Mouse (Mus musculus) embryonic fibroblast, embryonic 13.5 days (primary cell): ENCODE measurements around the gene Adgrg5. TPM values are rescaled to one million over a fixed set of nuclear protein-coding genes. Genes with fewer than 3 reads are reported as not detected.

Experiments
- H3K27ac ChIP-seq: 2 replicates; pipeline ENCODE4 v1.5.1; 2012; ENCODE audit warnings: low read length, control low read depth, inconsistent platforms; ENCODE audit not compliant: insufficient read depth
- H3K4me1 ChIP-seq: 2 replicates; pipeline ENCODE4 v1.6.1; 2011; ENCODE audit warnings: low read length; ENCODE audit not compliant: control insufficient read depth, insufficient read depth
- H3K4me3 ChIP-seq: 2 replicates; pipeline ENCODE4 v1.5.1; 2011; ENCODE audit warnings: mild to moderate bottlenecking, control low read depth, low read length; ENCODE audit not compliant: insufficient read depth
- CTCF ChIP-seq: IDR thresholded peaks from 2 replicates; pipeline ENCODE4 v1.5.1; 2011; ENCODE audit warnings: mild to moderate bottlenecking, control low read depth, low read length, moderate library complexity, borderline replicate concordance; ENCODE audit not compliant: insufficient read depth
- POLR2A ChIP-seq: IDR thresholded peaks from 2 replicates; pipeline ENCODE4 v1.6.1; 2011; ENCODE audit warnings: low read depth, mild to moderate bottlenecking, control low read depth, low read length, moderate library complexity
- polyA plus RNA-seq: library from polyadenylated mRNA; stranded (reverse); fragments of >200 nt; gene quantifications from 2 replicates; pipeline ENCODE4 v1.2.4, GENCODE M21; 2011; ENCODE audit warnings: low read depth; ENCODE audit not compliant: missing spikeins, insufficient read length

The Adgrg5 gene
- 0.49 and 0.63 TPM in 2 replicates for polyA plus RNA-seq

DNA sequence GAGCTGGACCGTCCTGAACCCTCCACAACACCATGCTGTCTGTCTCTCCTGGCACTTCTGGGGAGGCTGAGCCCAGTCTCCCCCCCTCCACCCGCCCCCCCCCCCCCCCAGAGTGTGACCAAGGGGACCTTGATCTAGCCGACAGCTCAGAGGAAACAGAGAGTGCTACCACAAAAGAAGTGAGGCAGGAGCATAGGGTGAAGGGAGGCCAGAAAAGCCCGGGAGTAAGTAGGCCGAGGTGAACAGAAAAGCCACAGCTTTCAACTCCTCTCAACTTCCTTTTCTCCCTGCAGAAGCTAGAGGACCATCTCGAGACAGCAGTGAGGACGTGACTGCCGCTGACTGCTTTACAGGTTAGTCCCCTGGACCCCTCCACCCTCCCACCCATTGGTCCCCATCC, at the start of gene Adgrg5:
Gene Adgrg5, plus strand, starts transcription at position 290 of the 400 bp plus-strand sequence.
- H3K4me3 ChIP-seq = no peak within 1 kb of the TSS
- H3K4me1 ChIP-seq = no peaks in the 10 kb centered on the region
- H3K27ac ChIP-seq = no peak within 1 kb of the TSS
- TF ChIP-seq POLR2A (no peak), CTCF (no peak)

DNA sequence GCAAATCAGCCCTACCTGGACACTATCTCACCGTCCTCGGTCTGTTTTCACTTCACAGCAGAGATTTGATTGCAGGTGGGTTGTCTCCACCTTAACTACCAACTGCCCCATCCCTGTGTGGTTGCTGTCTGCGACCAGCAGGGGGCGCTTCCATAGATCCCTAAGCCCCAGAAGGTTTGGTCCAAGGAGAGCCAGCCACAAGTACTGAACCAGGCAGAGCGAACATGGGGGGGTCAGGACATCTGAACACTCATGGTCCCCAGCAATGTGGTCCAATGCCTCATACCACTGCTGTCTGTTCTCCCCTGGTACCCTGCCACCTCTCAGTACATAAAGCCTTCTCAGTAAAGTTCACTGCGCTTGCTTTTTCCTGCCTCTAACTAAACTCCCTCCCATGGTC, 49.1 kb upstream of the Adgrg5 start:
- Histone ChIP-seq H3K4me3 (no peak overlapping the region), H3K27ac (no peak overlapping the region), H3K4me1 (peaks cover 5% of the 10 kb centered on the region; the same call in 1 of the 2 replicates)
- no peak for TF ChIP-seq POLR2A
- peak; percentile 61; the same call in 1 of the 2 replicates for TF ChIP-seq CTCF

DNA sequence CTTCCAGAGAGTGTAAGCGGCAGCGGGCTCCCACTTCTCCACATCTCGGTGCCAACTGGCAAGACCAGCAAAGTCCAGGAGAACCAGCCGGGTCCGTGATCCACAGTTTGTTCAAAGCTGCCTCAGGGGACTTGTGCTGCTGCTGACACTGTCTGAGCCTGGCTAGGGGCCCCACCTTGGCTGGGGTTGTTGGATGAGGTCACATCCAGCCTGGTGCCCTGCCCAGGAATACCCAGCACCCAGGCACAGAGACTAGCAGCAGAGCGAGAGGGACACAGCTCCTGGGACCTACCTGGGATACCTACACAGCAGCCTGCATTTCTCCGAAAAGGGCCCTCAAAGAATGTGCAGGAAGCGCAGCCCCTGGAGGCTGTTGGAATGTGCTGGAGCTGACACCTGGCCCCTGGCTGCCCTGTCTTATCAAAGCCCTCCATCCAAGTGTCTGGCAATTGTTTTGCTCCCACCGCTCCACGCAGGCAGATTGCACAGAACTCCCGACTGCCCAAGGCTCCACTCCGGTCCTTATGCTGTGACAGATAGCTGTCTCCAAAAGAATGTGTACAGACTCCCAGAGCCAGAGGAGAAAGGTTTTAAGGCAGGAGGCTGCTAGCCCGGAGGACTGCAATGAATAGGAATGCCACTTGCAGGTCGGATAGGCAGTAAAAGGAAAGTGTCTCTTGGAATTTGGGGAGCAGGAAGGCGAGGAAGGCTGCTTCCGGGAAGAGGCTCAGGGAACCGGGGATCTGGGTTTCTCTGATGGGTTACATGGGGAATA, 48.2 kb upstream of the Adgrg5 start:
- H3K27ac ChIP-seq = no peak overlapping the region
- TF ChIP-seq POLR2A = no peak
- TF ChIP-seq CTCF = no peak
- peaks cover 5% of the 10 kb centered on the region; the same call in 1 of the 2 replicates for H3K4me1 ChIP-seq

DNA sequence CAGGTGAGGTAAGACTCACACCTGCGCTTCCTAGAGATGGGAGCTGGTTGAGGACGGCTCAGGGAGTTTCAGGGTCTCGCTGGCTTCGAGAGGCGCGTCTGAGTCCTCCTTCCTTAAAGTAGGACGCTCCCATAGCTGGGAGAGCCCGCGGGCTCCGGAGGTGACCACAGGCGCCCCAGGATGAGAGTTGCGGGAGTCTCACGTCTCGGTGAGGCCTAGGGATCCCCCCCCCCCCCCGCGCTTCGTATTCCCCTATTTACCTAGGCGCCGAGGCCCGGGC, 47.7 kb upstream of the Adgrg5 start:
- peaks cover 5% of the 10 kb centered on the region; the same call in 1 of the 2 replicates for H3K4me1 ChIP-seq
- peak overlapping the region; percentile 72 for H3K4me3 ChIP-seq
- H3K27ac ChIP-seq = no peak overlapping the region
- TF ChIP-seq POLR2A (no peak), CTCF (no peak)

More for the DNA sequence above, 48.2 kb upstream of the Adgrg5 start:
- peak overlapping the region; percentile 72 for H3K4me3 ChIP-seq

GRCm38 (mm10) chr8:94876197-94876730, 47.2 kb upstream of the Adgrg5 start, which contains the start of gene Dok4:
Gene Dok4, minus strand, starts transcription at chr8:94876330.
- Histone ChIP-seq H3K27ac (no peak within 1 kb of the TSS), H3K4me1 (peaks cover 5% of the 10 kb centered on the region; the same call in 1 of the 2 replicates), H3K4me3 (peak within 1 kb of the TSS; percentile 72)
- TF ChIP-seq CTCF = no peak
- TF ChIP-seq POLR2A = peak; percentile 63

DNA sequence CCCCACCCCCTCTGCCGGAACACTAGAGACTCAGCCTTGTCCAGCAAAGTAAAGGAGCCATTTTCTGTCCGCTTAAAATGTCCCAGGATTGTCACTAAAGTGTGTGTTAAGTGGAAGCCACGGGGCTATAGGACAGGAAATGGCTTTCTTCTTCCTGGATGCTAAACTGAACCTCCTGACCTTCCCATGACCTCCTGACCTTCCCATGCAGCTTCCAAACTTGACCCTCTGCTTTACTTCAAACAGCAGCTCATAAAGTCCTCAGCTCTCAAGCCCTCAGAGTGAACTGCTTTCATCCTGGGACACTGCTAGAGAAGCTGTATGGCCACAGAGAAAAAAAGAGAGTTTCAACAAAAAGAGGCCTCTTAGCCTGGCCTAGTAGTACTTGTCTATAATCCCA, 46.7 kb upstream of the Adgrg5 start:
- TF ChIP-seq POLR2A = no peak
- no peak for TF ChIP-seq CTCF
- Histone ChIP-seq H3K27ac (no peak overlapping the region), H3K4me3 (no peak overlapping the region), H3K4me1 (peaks cover 5% of the 10 kb centered on the region; the same call in 1 of the 2 replicates)

- no peak for TF ChIP-seq CTCF
- TF ChIP-seq POLR2A = no peak
- no peak overlapping the region for H3K27ac ChIP-seq
- no peaks in the 10 kb centered on the region for H3K4me1 ChIP-seq
- H3K4me3 ChIP-seq = no peak overlapping the region
Measured at GRCm38 (mm10) chr8:94880742-94881141, 42.8 kb upstream of the Adgrg5 start.

DNA sequence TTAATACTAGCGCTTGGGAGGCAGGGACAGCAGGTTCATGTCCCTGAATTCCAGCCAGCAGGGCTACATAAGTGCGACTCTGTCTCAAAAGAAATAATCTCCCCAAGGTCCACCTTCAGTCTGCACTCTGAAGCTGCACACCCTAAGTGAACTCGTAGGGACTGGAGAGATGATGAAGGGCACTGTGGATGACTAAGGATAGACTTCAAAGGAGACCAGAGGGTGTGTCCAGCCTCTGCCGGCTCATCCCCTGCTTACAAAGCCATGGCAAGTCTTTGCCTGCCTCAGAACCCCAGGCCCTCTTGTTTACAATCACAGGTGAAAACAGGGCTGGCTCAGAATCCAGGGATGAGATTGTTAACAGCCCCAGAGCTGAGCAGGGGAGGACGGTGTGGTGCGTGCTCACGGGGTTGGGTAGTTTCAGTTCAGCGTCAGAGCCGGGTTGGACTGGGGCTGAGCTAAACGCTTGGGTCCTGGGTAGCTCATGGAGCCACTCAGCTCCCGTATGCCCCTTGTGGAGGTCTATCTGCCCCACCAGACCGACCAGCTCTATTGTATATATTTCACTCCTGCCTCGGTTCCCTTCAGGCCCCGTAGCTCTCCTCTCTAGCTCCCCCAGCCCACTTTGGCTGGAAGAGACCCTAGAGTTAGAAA, 35.0 kb upstream of the Adgrg5 start:
- no peak overlapping the region for H3K27ac ChIP-seq
- TF ChIP-seq POLR2A = no peak
- no peak for TF ChIP-seq CTCF
- no peak overlapping the region for H3K4me3 ChIP-seq
- H3K4me1 ChIP-seq = no peaks in the 10 kb centered on the region

DNA sequence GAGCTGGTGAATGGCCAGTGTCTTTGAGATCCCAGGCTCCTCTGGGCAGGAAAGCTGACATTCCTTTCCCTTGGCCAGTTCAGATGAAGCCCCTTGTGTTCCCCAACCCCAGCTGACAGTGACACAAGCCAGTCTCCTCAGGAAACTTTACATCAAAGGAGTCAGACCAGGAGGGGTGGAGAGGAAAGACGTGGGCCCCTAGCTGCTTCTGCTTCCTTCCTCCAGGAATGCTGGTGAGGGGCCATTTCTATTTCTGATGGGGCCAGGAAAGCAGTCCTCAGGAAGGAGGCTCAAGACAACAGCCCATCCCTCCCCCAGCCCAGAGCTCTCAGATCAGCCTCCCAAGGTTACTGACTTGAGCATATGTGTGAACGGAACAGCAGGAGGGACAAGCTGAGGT, 30.6 kb upstream of the Adgrg5 start:
- H3K4me3 ChIP-seq = no peak overlapping the region
- no peaks in the 10 kb centered on the region for H3K4me1 ChIP-seq
- TF ChIP-seq POLR2A (no peak), CTCF (no peak)
- H3K27ac ChIP-seq = no peak overlapping the region

- Histone ChIP-seq H3K4me3 (no peak overlapping the region), H3K27ac (no peak overlapping the region), H3K4me1 (peaks cover 7% of the 10 kb centered on the region; the same call in 1 of the 2 replicates)
- TF ChIP-seq CTCF (no peak), POLR2A (no peak)
Measured at GRCm38 (mm10) chr8:94899262-94899661, 24.2 kb upstream of the Adgrg5 start.
